Mouse (Mus musculus) adrenal gland, adult 2 months (tissue): ENCODE measurements around the gene Cep164. TPM values are rescaled to one million over a fixed set of nuclear protein-coding genes. Genes with fewer than 3 reads are reported as not detected.

Experiments
- DNase-seq: peaks from one replicate; pipeline ENCODE4 v3.0.0; 2021
- polyA plus RNA-seq: library from polyadenylated mRNA; depleted of rRNA; stranded (reverse); fragments of >200 nt; gene quantifications from 2 replicates; pipeline ENCODE4 v1.2.3, GENCODE M21; 2012
- total RNA-seq, 2 experiments: library from RNA; stranded (reverse); gene quantifications; 2 replicates each; pipeline ENCODE4 v1.2.3; 2021

Cep164 gene
- total and polyA plus RNA-seq, 3 experiments, result 15.0 to 28.1 (median 18.8) TPM

- peak; percentile 86 for DNase-seq
These were observed 10.1 kb upstream of the Cep164 start, which contains the start of gene Bace1 for GRCm38 (mm10) chr9:45838434-45839138. Gene Bace1, plus strand, starts transcription at chr9:45838580.

- no peak for DNase-seq
These were observed 9.6 kb upstream of the Cep164 start for GRCm38 (mm10) chr9:45838069-45838433.

GRCm38 (mm10) chr9:45833461-45833860 lies 5.0 kb upstream of the Cep164 start:
- no peak for DNase-seq

- no peak for DNase-seq
These were observed 4.4 kb upstream of the Cep164 start for GRCm38 (mm10) chr9:45832898-45833297.

GRCm38 (mm10) chr9:45829107-45829506 lies 616 bp upstream of the Cep164 start:
- peak; percentile 61 for DNase-seq

- DNase-seq, result peak; percentile 14
These were observed 714 bp downstream of the Cep164 start for GRCm38 (mm10) chr9:45827663-45828290.

GRCm38 (mm10) chr9:45818406-45819011 lies 10.0 kb downstream of the Cep164 start:
- no peak for DNase-seq

GRCm38 (mm10) chr9:45815525-45815924 lies 13.0 kb downstream of the Cep164 start:
- no peak for DNase-seq

- DNase-seq, result peak; percentile 15
These were observed 13.4 kb downstream of the Cep164 start for GRCm38 (mm10) chr9:45815113-45815512.

GRCm38 (mm10) chr9:45811946-45812345 lies 16.5 kb downstream of the Cep164 start:
- no peak for DNase-seq

- no peak for DNase-seq
These were observed 20.7 kb downstream of the Cep164 start for GRCm38 (mm10) chr9:45807761-45808160.

GRCm38 (mm10) chr9:45807337-45807736 lies 21.2 kb downstream of the Cep164 start:
- no peak for DNase-seq

GRCm38 (mm10) chr9:45806847-45807246 lies 21.6 kb downstream of the Cep164 start:
- DNase-seq, result no peak

GRCm38 (mm10) chr9:45803070-45803774 lies 25.3 kb downstream of the Cep164 start:
- no peak for DNase-seq

GRCm38 (mm10) chr9:45799402-45799801 lies 29.1 kb downstream of the Cep164 start:
- DNase-seq, result no peak

- peak; percentile 10 for DNase-seq
These were observed 29.9 kb downstream of the Cep164 start for GRCm38 (mm10) chr9:45798467-45799164.

- DNase-seq, result no peak
These were observed 31.2 kb downstream of the Cep164 start for GRCm38 (mm10) chr9:45797271-45797670.

- DNase-seq, result no peak
These were observed 32.8 kb downstream of the Cep164 start for GRCm38 (mm10) chr9:45795722-45796121.

- no peak for DNase-seq
These were observed 34.8 kb downstream of the Cep164 start for GRCm38 (mm10) chr9:45793697-45794096.

- DNase-seq, result no peak
These were observed 36.3 kb downstream of the Cep164 start for GRCm38 (mm10) chr9:45792235-45792634.

GRCm38 (mm10) chr9:45791456-45792142 lies 36.9 kb downstream of the Cep164 start:
- no peak for DNase-seq
